Mouse (Mus musculus) heart, embryonic 14.5 days (tissue): ENCODE results near the gene Ryr1. TPM values are rescaled to one million over a fixed set of nuclear protein-coding genes. Genes with fewer than 3 reads are reported as not detected.

Experiments used
- ATAC-seq: fragments of 200-750 bp; cut with Nextera tagmentation; 2 replicates; pipeline ENCODE4 v1.8.0; 2017; ENCODE audit warnings: low read depth, moderate TSS enrichment; ENCODE audit not compliant: insufficient number of reproducible peaks, insufficient read depth, low FRiP score
- H3K27ac ChIP-seq, 2 experiments: fragments of 200-500 bp in 1 of 2; fragments of 300-500 bp in 1 of 2; sonication (generic) in 1 of 2; replicated peaks in 1 of 2; 2 replicates each; pipeline ENCODE4 v1.5.1; 2012 to 2014; ENCODE audit warnings: low read depth in 2 of 2, low read length in 2 of 2, control low read depth in 1 of 2, mild to moderate bottlenecking in 1 of 2, mixed read lengths in 1 of 2; ENCODE audit not compliant: control insufficient read depth in 1 of 2, insufficient read depth in 1 of 2
- H3K27me3 ChIP-seq: fragments of 300-500 bp; sonication (generic); 2 replicates; pipeline ENCODE4 v1.6.1; 2014; ENCODE audit warnings: mild to moderate bottlenecking, low read length, control low read depth; ENCODE audit not compliant: control insufficient read depth, insufficient read depth
- H3K36me3 ChIP-seq: fragments of 300-500 bp; sonication (generic); 2 replicates; pipeline ENCODE4 v1.6.1; 2014; ENCODE audit warnings: mild to moderate bottlenecking, control low read depth, low read length, mixed read lengths; ENCODE audit not compliant: control insufficient read depth, insufficient read depth
- H3K4me1 ChIP-seq, 2 experiments: fragments of 200-500 bp in 1 of 2; fragments of 300-500 bp in 1 of 2; sonication (generic) in 1 of 2; 2 replicates each; pipeline ENCODE4 v1.6.1; 2012 to 2014; ENCODE audit warnings: low read length in 2 of 2, control low read depth in 1 of 2, mixed read lengths in 1 of 2; ENCODE audit not compliant: control insufficient read depth in 2 of 2, insufficient read depth in 2 of 2
- H3K4me2 ChIP-seq: fragments of 300-500 bp; sonication (generic); 2 replicates; pipeline ENCODE4 v1.6.1; 2014; ENCODE audit warnings: mild to moderate bottlenecking, low read length
- H3K4me3 ChIP-seq, 2 experiments: fragments of 200-500 bp in 1 of 2; fragments of 300-500 bp in 1 of 2; sonication (generic) in 1 of 2; 2 replicates each; pipeline ENCODE4 v1.5.1; 2012 to 2014; ENCODE audit warnings: low read length in 2 of 2, mild to moderate bottlenecking in 2 of 2, control low read depth in 1 of 2, low read depth in 1 of 2, moderate library complexity in 1 of 2; ENCODE audit not compliant: control insufficient read depth in 1 of 2, insufficient read depth in 1 of 2
- H3K9ac ChIP-seq: fragments of 300-500 bp; sonication (generic); 2 replicates; pipeline ENCODE4 v1.6.1; 2014; ENCODE audit warnings: mild to moderate bottlenecking, low read length
- H3K9me3 ChIP-seq: fragments of 300-500 bp; sonication (generic); 2 replicates; pipeline ENCODE4 v1.6.1; 2016; ENCODE audit warnings: low read length, control low read depth; ENCODE audit not compliant: control insufficient read depth
- WGBS: fragments of 180-500 bp; shearing (Covaris S2); extraction: QIAGEN DNeasy Blood & Tissue Kit; methylation state at CpG from one replicate; pipeline ENCODE4 v1.1.7; 2014; 5-methylcytosine and 5-hydroxymethylcytosine counted together
- polyA plus RNA-seq: library from polyadenylated mRNA; unstranded; fragments of >200 nt; fragmentation: Nextera tagmentation; extraction: Ambion mirVana; gene quantifications from 2 replicates; pipeline ENCODE4 v1.2.1, GENCODE M21; 2014

Ryr1 gene
- polyA plus RNA-seq, 1 experiment from 2014 or later, result 0.08 TPM

DNA sequence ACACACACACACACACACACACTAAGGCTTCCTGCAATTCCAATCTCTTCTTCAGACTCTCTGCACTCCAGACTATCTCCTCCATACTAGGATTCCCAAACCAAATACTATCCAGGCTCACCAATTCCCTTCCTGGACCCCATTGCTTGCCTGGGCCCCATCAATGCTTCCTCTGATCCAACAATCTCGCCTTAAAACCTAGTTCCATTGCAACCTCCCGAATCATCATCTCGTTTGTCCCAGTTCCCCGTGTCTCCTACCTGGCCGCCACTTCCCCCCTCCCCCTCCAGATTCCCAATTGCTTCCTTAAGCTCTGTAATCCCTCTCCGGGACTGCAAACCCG is 163.4 kb downstream of the Ryr1 start:
- peak overlapping the region; percentile 88 for H3K4me2 ChIP-seq
- H3K27ac ChIP-seq, result peak overlapping the region; percentile 88 to 89
- peaks cover 7 to 37% of the 10 kb centered on the region in 2 experiments for H3K4me1 ChIP-seq
- peak overlapping the region; percentile 96 to 100 for H3K4me3 ChIP-seq
- 0% methylated on average over 7 of the region's 7 CpGs for WGBS
- H3K9me3 ChIP-seq, result no peaks in the 10 kb centered on the region
- H3K9ac ChIP-seq, result peak overlapping the region; percentile 99
- peaks cover 10% of the 10 kb centered on the region; the same call in 1 of the 2 replicates for H3K36me3 ChIP-seq
- no peaks in the 10 kb centered on the region for H3K27me3 ChIP-seq
- no peak for ATAC-seq

DNA sequence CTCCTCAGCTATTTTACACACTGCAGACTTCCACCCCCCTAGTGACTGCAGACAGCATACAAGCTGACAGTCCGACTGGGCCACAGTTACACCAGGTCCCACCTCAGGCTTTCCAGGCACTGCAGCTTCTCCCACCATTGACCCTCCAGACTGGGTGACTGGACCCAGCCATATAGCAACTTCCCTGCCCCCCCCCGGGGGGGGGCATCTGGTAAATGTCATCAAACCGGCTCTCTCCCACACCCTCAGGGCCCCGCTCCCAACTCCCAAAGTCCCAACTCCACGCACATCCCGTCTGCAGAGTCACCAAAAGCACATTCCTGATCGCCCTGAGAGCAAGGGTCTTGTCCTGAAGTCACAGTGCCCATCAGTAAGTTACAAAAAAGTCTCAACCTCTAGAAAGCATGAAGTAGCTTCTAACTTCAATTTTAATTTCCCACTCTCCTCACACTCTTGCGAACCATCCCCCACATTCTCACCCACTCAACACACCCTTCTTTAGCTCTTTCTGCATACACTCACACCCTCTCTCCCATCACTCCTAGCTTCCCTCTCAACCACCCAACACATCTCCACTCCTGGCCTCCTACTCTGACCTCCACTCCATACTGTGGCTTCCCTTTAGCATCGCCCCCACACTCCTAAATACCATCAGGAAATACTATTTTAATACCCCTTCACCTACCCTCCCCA is 164.5 kb downstream of the Ryr1 start:
- peaks cover 18% of the 10 kb centered on the region; the same call in 1 of the 2 replicates for H3K36me3 ChIP-seq
- peak overlapping the region; percentile 99 for H3K9ac ChIP-seq
- no peaks in the 10 kb centered on the region for H3K9me3 ChIP-seq
- H3K27me3 ChIP-seq, result no peaks in the 10 kb centered on the region
- H3K4me3 ChIP-seq, result peak overlapping the region; percentile 96 to 100
- peak overlapping the region; percentile 88 to 89 for H3K27ac ChIP-seq
- no peak for ATAC-seq
- WGBS, result 2% methylated on average over 9 of the region's 9 CpGs
- H3K4me1 ChIP-seq, result peaks cover 10 to 47% of the 10 kb centered on the region in 2 experiments
- H3K4me2 ChIP-seq, result peak overlapping the region; percentile 88

DNA sequence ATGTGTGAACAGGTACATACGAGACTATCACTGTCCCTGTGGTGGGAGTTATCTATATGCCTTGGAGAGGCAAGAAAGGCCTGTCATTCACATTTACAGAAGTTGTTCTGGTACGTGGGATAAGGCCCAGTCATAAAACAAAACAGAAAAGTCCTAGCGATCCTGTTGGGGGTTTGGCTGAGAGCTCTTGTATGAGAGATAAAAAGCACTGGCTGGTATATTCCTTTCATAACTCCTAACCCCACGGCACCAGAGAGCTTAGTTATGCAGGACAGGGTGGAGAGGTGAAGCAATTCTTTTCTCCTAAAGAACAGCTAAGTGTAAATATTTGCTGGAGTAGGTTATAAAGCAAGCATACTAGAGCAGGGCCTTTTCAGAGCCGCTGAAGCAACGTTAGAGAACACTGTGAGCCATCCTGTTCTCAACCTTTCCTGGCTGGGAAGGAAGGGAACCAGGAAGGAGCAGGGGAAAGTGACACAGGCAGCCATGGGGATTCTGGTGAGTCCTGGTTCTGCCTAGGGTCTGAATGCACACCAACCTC is 165.4 kb downstream of the Ryr1 start:
- Histone ChIP-seq H3K27ac (peak overlapping the region; percentile 88 to 89), H3K4me2 (peak overlapping the region; percentile 88), H3K9me3 (no peaks in the 10 kb centered on the region), H3K4me3 (peak overlapping the region; percentile 96 to 100), H3K36me3 (peaks cover 23% of the 10 kb centered on the region), H3K9ac (peak overlapping the region; percentile 99), H3K27me3 (no peaks in the 10 kb centered on the region), H3K4me1 (peaks cover 13 to 57% of the 10 kb centered on the region in 2 experiments)
- WGBS, result 5% methylated on average over 6 of the region's 6 CpGs
- ATAC-seq, result no peak

DNA sequence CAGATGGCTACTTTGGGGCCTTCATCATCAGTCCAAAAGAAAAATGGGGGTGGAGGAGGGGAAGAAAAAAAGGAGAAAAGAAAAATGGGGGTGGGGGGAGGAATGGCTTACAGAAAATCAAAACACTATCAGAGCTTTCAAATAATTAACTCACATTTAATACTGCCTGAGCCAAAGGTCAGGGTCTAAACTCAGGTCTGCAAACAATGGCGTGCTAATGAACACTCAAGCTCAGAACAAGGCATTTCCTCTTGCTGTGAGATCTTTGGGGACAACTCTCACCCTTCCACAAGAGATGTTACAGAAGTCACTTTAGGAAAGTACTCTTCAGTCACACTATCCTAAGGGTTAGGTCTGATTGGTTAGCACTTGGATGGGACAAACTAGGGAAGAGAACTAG is 166.2 kb downstream of the Ryr1 start:
- Histone ChIP-seq H3K4me2 (peak overlapping the region; percentile 88), H3K27me3 (no peaks in the 10 kb centered on the region), H3K4me3 (peak overlapping the region in 1 of 2 experiments; percentile 100; a peak in 2 of 4 replicates), H3K36me3 (peaks cover 23% of the 10 kb centered on the region), H3K9ac (peak overlapping the region; percentile 99), H3K9me3 (no peaks in the 10 kb centered on the region), H3K4me1 (peaks cover 16 to 63% of the 10 kb centered on the region in 2 experiments), H3K27ac (peak overlapping the region in 1 of 2 experiments; percentile 88; a peak in 2 of 4 replicates)
- WGBS, result 45% methylated on average over 1 of the region's 1 CpGs
- no peak for ATAC-seq

DNA sequence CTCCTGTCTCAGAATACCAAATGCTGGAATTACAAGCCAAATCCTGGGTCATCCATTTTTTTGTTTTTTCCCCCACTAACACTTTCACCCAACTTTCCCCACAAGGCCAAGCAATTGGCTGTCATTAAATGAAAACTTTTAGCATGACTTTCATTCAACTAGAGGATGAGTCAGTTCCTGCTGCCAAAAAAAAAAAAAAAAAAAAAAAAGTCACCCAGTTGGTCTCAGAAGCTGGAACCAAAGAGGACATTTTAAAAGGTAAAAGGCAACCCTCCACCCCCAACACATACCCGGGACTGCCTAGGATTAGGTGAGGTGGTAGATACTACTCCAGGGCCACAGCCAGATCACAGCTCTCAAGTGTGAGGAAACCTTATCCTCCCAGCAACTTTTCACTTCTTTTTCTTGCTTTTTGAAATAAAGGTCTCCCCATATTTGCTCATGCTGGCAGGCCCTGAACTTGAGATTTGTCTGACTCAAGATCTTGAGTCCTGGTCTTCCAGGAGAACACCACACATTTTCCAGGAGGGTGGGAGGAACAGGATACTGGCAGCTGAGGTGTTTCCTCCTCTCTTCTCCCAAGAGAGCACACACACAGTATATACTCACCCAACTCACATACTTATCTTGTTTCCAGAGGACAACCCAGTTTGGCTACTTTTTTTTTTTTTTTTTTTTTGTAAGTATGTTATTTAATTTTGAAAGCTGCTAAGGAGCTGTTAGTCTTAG is 166.8 kb downstream of the Ryr1 start:
- ATAC-seq, result no peak
- peak overlapping the region; percentile 99 for H3K9ac ChIP-seq
- H3K27me3 ChIP-seq, result no peaks in the 10 kb centered on the region
- 19% methylated on average over 1 of the region's 1 CpGs for WGBS
- H3K9me3 ChIP-seq, result no peaks in the 10 kb centered on the region
- 0 out of 4 replicates have a peak overlapping the region, but pooled peaks of 1 of the 2 experiments have one; percentile 100 for H3K4me3 ChIP-seq
- peak overlapping the region; percentile 88 for H3K4me2 ChIP-seq
- H3K27ac ChIP-seq, result peak overlapping the region; percentile 49 to 88
- H3K4me1 ChIP-seq, result peaks cover 21 to 69% of the 10 kb centered on the region in 2 experiments
- H3K36me3 ChIP-seq, result peaks cover 23% of the 10 kb centered on the region

DNA sequence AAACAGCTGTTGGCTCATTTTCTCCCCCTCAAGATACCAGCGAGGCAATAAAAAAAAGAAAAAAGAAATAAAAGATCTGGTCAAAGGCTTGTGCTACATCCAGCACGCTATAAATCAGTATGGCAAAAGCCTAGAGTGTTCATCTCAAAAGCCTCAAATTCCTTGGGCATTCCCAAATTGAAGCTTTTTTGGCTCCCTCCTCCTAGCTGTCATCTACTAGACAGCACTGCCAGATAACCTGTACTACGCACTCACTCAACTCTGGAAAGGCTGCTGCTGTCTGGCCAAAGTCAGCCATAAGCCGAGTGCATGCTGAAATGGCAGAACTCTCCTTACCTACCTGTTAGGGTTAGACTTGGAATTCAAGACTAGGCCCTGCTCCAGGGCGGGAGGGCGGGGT is 167.7 kb downstream of the Ryr1 start:
- Histone ChIP-seq H3K36me3 (peaks cover 23% of the 10 kb centered on the region), H3K9ac (peak overlapping the region; percentile 35), H3K27me3 (no peaks in the 10 kb centered on the region), H3K9me3 (no peaks in the 10 kb centered on the region), H3K4me3 (no peak overlapping the region), H3K27ac (peak overlapping the region; percentile 27 to 83), H3K4me1 (peaks cover 21 to 73% of the 10 kb centered on the region in 2 experiments), H3K4me2 (peak overlapping the region; percentile 36)
- no peak for ATAC-seq
- WGBS, result 43% methylated on average over 6 of the region's 6 CpGs

DNA sequence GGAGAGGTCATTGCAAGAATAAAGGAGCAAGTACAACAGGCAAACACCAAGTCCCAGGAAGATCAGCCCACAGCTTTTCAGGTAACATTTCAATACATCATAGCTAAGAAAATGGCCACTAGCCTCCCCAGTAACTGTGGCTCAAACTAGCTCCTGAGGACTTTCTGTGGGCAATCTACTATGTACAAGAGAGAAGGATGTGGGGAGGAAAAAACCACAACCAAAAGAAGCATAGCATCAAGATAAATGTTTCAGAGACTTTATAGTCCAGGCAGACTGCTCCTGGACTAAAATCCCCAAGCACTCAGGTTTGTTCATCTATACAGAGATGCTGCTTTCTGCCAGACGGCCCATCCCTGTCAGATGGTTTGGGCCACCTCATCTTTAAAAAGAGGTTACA is 168.7 kb downstream of the Ryr1 start:
- H3K36me3 ChIP-seq, result peaks cover 26% of the 10 kb centered on the region
- ATAC-seq, result no peak
- H3K4me1 ChIP-seq, result peaks cover 28 to 83% of the 10 kb centered on the region in 2 experiments
- peak overlapping the region in 1 of 2 experiments; percentile 83; a peak in 2 of 4 replicates for H3K27ac ChIP-seq
- WGBS, result 82% methylated on average over 1 of the region's 1 CpGs
- H3K27me3 ChIP-seq, result no peaks in the 10 kb centered on the region
- peak overlapping the region; percentile 40; the same call in 1 of the 2 replicates for H3K4me2 ChIP-seq
- 0 out of 2 replicates have a peak overlapping the region, but pooled peaks have one; percentile 39 for H3K9ac ChIP-seq
- H3K4me3 ChIP-seq, result no peak overlapping the region
- no peaks in the 10 kb centered on the region for H3K9me3 ChIP-seq
